ENCODE assay signal across 23 mouse cellular contexts in genomic region chr7:6173872-6174271, GRCm38 (mm10). TPM values are rescaled to one million over a fixed set of nuclear protein-coding genes. Genes with fewer than 3 reads are reported as not detected.
DNase-seq lines count a peak whose midpoint lies in the region; ATAC-seq and TF ChIP-seq lines count a peak whose summit lies in the region.
"Had no signal": no experiment of that assay in that cellular context is flagged by ENCODE, and none has a peak within 500 bp of the region (broad histone marks: within the 10 kb centered on the region; RNA-seq: fewer than 3 reads in every experiment).

No protein-coding gene starts in this region.

- peak overlapping the region; percentile 41; the same call in 1 of the 2 replicates for H3K27ac ChIP-seq in kidney, embryonic 15.5 days
- peak overlapping the region; percentile 88 for H3K27ac ChIP-seq in liver, postnatal 0 days (ENCODE audit: low read depth)
- H3K27ac ChIP-seq: hindbrain, embryonic 14.5 days; limb, embryonic 13.5 days; neural tube, embryonic 12.5 days had no signal

- WGBS in kidney, embryonic 15.5 days = 92% methylated on average over 8 of the region's 8 CpGs
- WGBS in liver, postnatal 0 days (ENCODE audit: insufficient replicate concordance) = 61% methylated on average over 8 of the region's 8 CpGs

- H3K27me3 ChIP-seq in kidney, embryonic 15.5 days = no peaks in the 10 kb centered on the region
- no peaks in the 10 kb centered on the region for H3K27me3 ChIP-seq in liver, postnatal 0 days (ENCODE audit: insufficient read depth, low read length)
- H3K27me3 ChIP-seq: limb, embryonic 13.5 days; neural tube, embryonic 12.5 days had no signal

- TF ChIP-seq CTCF in liver, postnatal 0 days (IDR thresholded peaks at IDR 0.05; ENCODE audit: low read depth) = no peak

- H3K9me3 ChIP-seq in kidney, embryonic 15.5 days (replicated peaks) = no peaks in the 10 kb centered on the region
- no peaks in the 10 kb centered on the region for H3K9me3 ChIP-seq in liver, postnatal 0 days (ENCODE audit: low read length)
- H3K9me3 ChIP-seq: limb, embryonic 13.5 days; neural tube, embryonic 12.5 days had no signal

- H3K4me1 ChIP-seq in kidney, embryonic 15.5 days = peaks cover 27% of the 10 kb centered on the region
- H3K4me1 ChIP-seq in liver, postnatal 0 days (ENCODE audit: insufficient read depth) = peaks cover 20% of the 10 kb centered on the region
- H3K4me1 ChIP-seq: neural tube, embryonic 12.5 days had no signal

- H3K4me2 ChIP-seq in kidney, embryonic 15.5 days = no peak overlapping the region
- peak overlapping the region; percentile 96; the same call in 1 of the 2 replicates for H3K4me2 ChIP-seq in liver, postnatal 0 days (ENCODE audit: low read depth, low read length)

- no peak for ATAC-seq in kidney, embryonic 15.5 days (replicated peaks; ENCODE audit: low FRiP score)
- ATAC-seq in liver, postnatal 0 days = peak; percentile 17
- ATAC-seq: activated CD4-positive, CD25-positive, alpha-beta regulatory T cell, adult 4 months had no signal

- peak; percentile 73 for DNase-seq in kidney, adult 11 months
- DNase-seq in kidney, postnatal 4 days = no peak
- peak; percentile 64 for DNase-seq in lung, postnatal 36 days
- DNase-seq in lung, postnatal 25 days (ENCODE audit: low spot score) = no peak
- no peak for DNase-seq in liver, postnatal 0 days
- DNase-seq in layer of hippocampus, adult 18-20 months (ENCODE audit: low spot score in 2 of 2) = no peak
- no peak for DNase-seq in urinary bladder, postnatal 25 days (ENCODE audit: low spot score)
- DNase-seq: cerebellum, postnatal 14 days; retina, postnatal 1 day; spleen, adult 18-20 months; thymus, postnatal 4 days had no signal

- peak; percentile 57 for TF ChIP-seq EP300 in liver, postnatal 0 days (IDR thresholded peaks at IDR 0.05; ENCODE audit: low read depth)

- no peak overlapping the region for H3K4me3 ChIP-seq in kidney, embryonic 15.5 days (replicated peaks)
- no peak overlapping the region for H3K4me3 ChIP-seq in liver, postnatal 0 days (ENCODE audit: low read depth, low read length)

- H3K36me3 ChIP-seq in kidney, embryonic 15.5 days = peaks cover 20% of the 10 kb centered on the region
- H3K36me3 ChIP-seq in liver, postnatal 0 days (replicated peaks; ENCODE audit: insufficient read depth, low read length) = no peaks in the 10 kb centered on the region

- H3K9ac ChIP-seq in kidney, embryonic 15.5 days = no peak overlapping the region
- no peak overlapping the region for H3K9ac ChIP-seq in liver, postnatal 0 days (replicated peaks)
- H3K9ac ChIP-seq: hindbrain, embryonic 14.5 days; limb, embryonic 13.5 days; neural tube, embryonic 12.5 days had no signal

RNA-seq across cellular contexts. Expression of gene Zfp444, which starts 1.8 kb away (rescaled TPM):
- 65.5 and 71.4 TPM in 2 replicates for polyA plus RNA-seq in kidney, embryonic 15.5 days (2015; fragmentation: Nextera tagmentation; extraction: Ambion mirVana)
- polyA plus RNA-seq in liver, postnatal 0 days (2015; fragmentation: Nextera tagmentation; extraction: Ambion mirVana) = 26.0 and 27.3 TPM in 2 replicates
- 10 to 100 TPM; 45.8 to 61.9 TPM for total RNA-seq in layer of hippocampus, adult 18-20 months (2021)

RNA-seq across cellular contexts. Expression of gene Zfp787, which starts 18.1 kb away (rescaled TPM):
- polyA plus RNA-seq in kidney, embryonic 15.5 days (2015; fragmentation: Nextera tagmentation; extraction: Ambion mirVana) = 30.7 and 31.9 TPM in 2 replicates
- 38.1 and 39.5 TPM in 2 replicates for polyA plus RNA-seq in liver, postnatal 0 days (2015; fragmentation: Nextera tagmentation; extraction: Ambion mirVana)
- 10 to 100 TPM; 27.5 to 28.5 TPM for total RNA-seq in layer of hippocampus, adult 18-20 months (2021)

RNA-seq across cellular contexts. Expression of gene Galp, which starts 23.0 kb away (rescaled TPM):
- not detected in 2 replicates for polyA plus RNA-seq in kidney, embryonic 15.5 days (2015; fragmentation: Nextera tagmentation; extraction: Ambion mirVana)
- polyA plus RNA-seq in liver, postnatal 0 days (2015; fragmentation: Nextera tagmentation; extraction: Ambion mirVana) = not detected in 2 replicates
- total RNA-seq in layer of hippocampus, adult 18-20 months (2021) = not detected
- total RNA-seq: adrenal gland, postnatal 4 days; left cerebral cortex, adult 8-10 months had no signal
- polyA plus RNA-seq: activated CD4-positive, CD25-positive, alpha-beta regulatory T cell, adult 4 months; C2C12; erythroblast, embryonic 14.5 days; gonadal fat pad, adult 2 months; heart, embryonic 16.5 days; hindbrain, embryonic 14.5 days; limb, embryonic 13.5 days; neural tube, embryonic 12.5 days; testis, adult 2 months had no signal

RNA-seq across cellular contexts. Expression of gene Zscan5b, which starts 48.2 kb away (rescaled TPM):
- polyA plus RNA-seq in kidney, embryonic 15.5 days (2015; fragmentation: Nextera tagmentation; extraction: Ambion mirVana) = not detected in 2 replicates
- polyA plus RNA-seq in liver, postnatal 0 days (2015; fragmentation: Nextera tagmentation; extraction: Ambion mirVana) = not detected in 2 replicates
- not detected for total RNA-seq in layer of hippocampus, adult 18-20 months (2021)
- total RNA-seq: adrenal gland, postnatal 4 days; left cerebral cortex, adult 8-10 months had no signal
- polyA plus RNA-seq: activated CD4-positive, CD25-positive, alpha-beta regulatory T cell, adult 4 months; C2C12; erythroblast, embryonic 14.5 days; gonadal fat pad, adult 2 months; heart, embryonic 16.5 days; hindbrain, embryonic 14.5 days; limb, embryonic 13.5 days; neural tube, embryonic 12.5 days had no signal

Comparison
In these comparisons a context has a peak if more than half of its experiments do, and no peak if none do; other contexts are left out.
1. DNase-seq: peak in kidney, adult 11 months (single experiment) and lung, postnatal 36 days (single experiment); none in kidney, postnatal 4 days (0 of 2), lung, postnatal 25 days (single experiment), liver, postnatal 0 days (single experiment), layer of hippocampus, adult 18-20 months (0 of 2) and urinary bladder, postnatal 25 days (single experiment).